ENCODE assay signal across 9 mouse cellular contexts in genomic region chr12:3238361-3239051, GRCm38 (mm10).
A peak's percentile ranks its signal among the peaks of the same experiment; 100 is the strongest.
DNase-seq lines count a peak whose midpoint lies in the region; ATAC-seq and TF ChIP-seq lines count a peak whose summit lies in the region.
"Had no signal": no experiment of that assay in that cellular context is flagged by ENCODE, and none has a peak within 500 bp of the region (broad histone marks: within the 10 kb centered on the region; RNA-seq: fewer than 3 reads in every experiment).

No protein-coding gene starts in this region.

- no peaks in the 10 kb centered on the region for H3K4me1 ChIP-seq in embryonic facial prominence, embryonic 14.5 days (ENCODE audit: control insufficient read depth, insufficient read depth, low read length)
- peaks cover 5% of the 10 kb centered on the region; the same call in 1 of the 2 replicates for H3K4me1 ChIP-seq in testis, adult 2 months (ENCODE audit: control insufficient read depth, insufficient read depth, low read length)

- H3K27ac ChIP-seq in embryonic facial prominence, embryonic 14.5 days (replicated peaks; ENCODE audit: low read depth, low read length) = no peak overlapping the region
- H3K27ac ChIP-seq in testis, adult 2 months (ENCODE audit: control insufficient read depth, insufficient read depth, low read depth, low read length) = peak overlapping the region; percentile 15; the same call in 1 of the 2 replicates
- H3K27ac ChIP-seq: liver, embryonic 15.5 days had no signal

- H3K9ac ChIP-seq in embryonic facial prominence, embryonic 14.5 days (ENCODE audit: low read depth, low read length) = no peak overlapping the region
- H3K9ac ChIP-seq: liver, embryonic 15.5 days had no signal

- peak; percentile 19 for DNase-seq in embryo, embryonic 10 days (ENCODE audit: low spot score)
- DNase-seq in embryo, embryonic 10.5 days (ENCODE audit: low spot score) = no peak
- DNase-seq in right cerebral cortex, postnatal 10 days (ENCODE audit: low spot score in 2 of 2) = peak; percentile 57 to 72
- DNase-seq in right cerebral cortex, adult 2 months (ENCODE audit: low spot score in 2 of 2) = no peak
- peak; percentile 5 for DNase-seq in embryonic facial prominence, embryonic 14.5 days (ENCODE audit: low spot score)
- DNase-seq in ovary, postnatal 14 days (ENCODE audit: low spot score) = no peak
- DNase-seq in kidney, adult 8-10 months = no peak

- H3K4me3 ChIP-seq in embryonic facial prominence, embryonic 14.5 days (ENCODE audit: low read depth, low read length) = no peak overlapping the region
- H3K4me3 ChIP-seq in testis, adult 2 months (ENCODE audit: control insufficient read depth, low read depth, low read length) = peak overlapping the region; percentile 44
- H3K4me3 ChIP-seq: liver, embryonic 15.5 days had no signal

- no peak overlapping the region for H3K4me2 ChIP-seq in embryonic facial prominence, embryonic 14.5 days (ENCODE audit: low read depth, low read length)
- H3K4me2 ChIP-seq: liver, embryonic 15.5 days had no signal

- no peak for ATAC-seq in embryonic facial prominence, embryonic 14.5 days (ENCODE audit: low read depth)

- H3K9me3 ChIP-seq in embryonic facial prominence, embryonic 14.5 days (ENCODE audit: control insufficient read depth, low read length) = no peaks in the 10 kb centered on the region

- WGBS in embryonic facial prominence, embryonic 14.5 days = 95% methylated on average over 16 of the region's 16 CpGs

- H3K36me3 ChIP-seq in embryonic facial prominence, embryonic 14.5 days (ENCODE audit: control insufficient read depth, insufficient read depth, low read length) = peaks cover 37% of the 10 kb centered on the region
- H3K36me3 ChIP-seq in testis, adult 2 months (ENCODE audit: control insufficient read depth, insufficient read depth, low read length) = no peaks in the 10 kb centered on the region

- H3K27me3 ChIP-seq in embryonic facial prominence, embryonic 14.5 days (replicated peaks; ENCODE audit: control insufficient read depth, insufficient read depth, low read length) = no peaks in the 10 kb centered on the region
- H3K27me3 ChIP-seq in testis, adult 2 months (ENCODE audit: control insufficient read depth, insufficient read depth, low read length) = no peaks in the 10 kb centered on the region
- H3K27me3 ChIP-seq: liver, embryonic 15.5 days had no signal

- TF ChIP-seq POLR2A in testis, adult 2 months (IDR thresholded peaks at IDR 0.05; ENCODE audit: control insufficient read depth, low read depth, low read length) = no peak

- TF ChIP-seq CTCF in testis, adult 2 months (IDR thresholded peaks at IDR 0.05; ENCODE audit: control insufficient read depth, insufficient read depth, insufficient replicate concordance, low read depth, low read length) = no peak

Comparison
In these comparisons a context has a peak if more than half of its experiments do, and no peak if none do; other contexts are left out.
1. DNase-seq: peak in embryo, embryonic 10 days (single experiment), right cerebral cortex, postnatal 10 days (2 of 2) and embryonic facial prominence, embryonic 14.5 days (single experiment); none in embryo, embryonic 10.5 days (single experiment), right cerebral cortex, adult 2 months (0 of 2), ovary, postnatal 14 days (single experiment) and kidney, adult 8-10 months (0 of 2).